ENCODE assay signal across 8 mouse cellular contexts in genomic region chr1:36785238-36785641, GRCm38 (mm10). TPM values are rescaled to one million over a fixed set of nuclear protein-coding genes. Genes with fewer than 3 reads are reported as not detected.
DNase-seq lines count a peak whose midpoint lies in the region; ATAC-seq lines count a peak whose summit lies in the region.

No protein-coding gene starts in this region.

- H3K36me3 ChIP-seq in forebrain, embryonic 12.5 days (replicated peaks), result no peaks in the 10 kb centered on the region
- H3K36me3 ChIP-seq in stomach, embryonic 16.5 days (ENCODE audit: control insufficient read depth, insufficient read depth, low read length), result no peaks in the 10 kb centered on the region

- H3K4me2 ChIP-seq in forebrain, embryonic 12.5 days, result peak overlapping the region; percentile 86
- H3K4me2 ChIP-seq in stomach, embryonic 16.5 days (ENCODE audit: low read depth, low read length), result peak overlapping the region; percentile 99

- peaks cover 12% of the 10 kb centered on the region; the same call in 1 of the 2 replicates for H3K4me1 ChIP-seq in forebrain, embryonic 12.5 days
- H3K4me1 ChIP-seq in stomach, embryonic 16.5 days (ENCODE audit: control insufficient read depth, insufficient read depth, low read length), result peaks cover 9% of the 10 kb centered on the region

- peak; percentile 25 for DNase-seq in ovary, postnatal 36 days (ENCODE audit: low spot score)
- DNase-seq in ovary, postnatal 10 days (ENCODE audit: low spot score), result no peak
- peak; percentile 37 for DNase-seq in cerebellum, adult 8-10 months
- DNase-seq in kidney, postnatal 4 days, result peak; percentile 65 to 74
- DNase-seq in mesoderm, embryonic 11.5 days (ENCODE audit: low read depth, low spot score), result peak; percentile 47
- no peak for DNase-seq in spleen, adult 18-20 months

- ATAC-seq in forebrain, embryonic 12.5 days (ENCODE audit: low FRiP score), result peak; percentile 60
- ATAC-seq in stomach, embryonic 16.5 days (ENCODE audit: insufficient read depth, low FRiP score), result peak; percentile 34; the same call in 1 of the 2 replicates

- H3K27ac ChIP-seq in forebrain, embryonic 12.5 days, result no peak overlapping the region
- no peak overlapping the region for H3K27ac ChIP-seq in stomach, embryonic 16.5 days (ENCODE audit: low read length)

- no peaks in the 10 kb centered on the region for H3K27me3 ChIP-seq in forebrain, embryonic 12.5 days
- no peaks in the 10 kb centered on the region for H3K27me3 ChIP-seq in stomach, embryonic 16.5 days (ENCODE audit: control insufficient read depth, insufficient read depth, low read length)

- 2% methylated on average over 16 of the region's 16 CpGs for WGBS in forebrain, embryonic 12.5 days
- 1% methylated on average over 16 of the region's 16 CpGs for WGBS in stomach, embryonic 16.5 days

- no peaks in the 10 kb centered on the region for H3K9me3 ChIP-seq in forebrain, embryonic 12.5 days
- no peaks in the 10 kb centered on the region; the same call in 1 of the 2 replicates for H3K9me3 ChIP-seq in stomach, embryonic 16.5 days (replicated peaks; ENCODE audit: control insufficient read depth, low read length)

- peak overlapping the region; percentile 63 for H3K9ac ChIP-seq in forebrain, embryonic 12.5 days
- H3K9ac ChIP-seq in stomach, embryonic 16.5 days (ENCODE audit: low read length), result peak overlapping the region; percentile 71

- H3K4me3 ChIP-seq in forebrain, embryonic 12.5 days (replicated peaks), result peak overlapping the region; percentile 43
- H3K4me3 ChIP-seq in stomach, embryonic 16.5 days (replicated peaks; ENCODE audit: low read length), result peak overlapping the region; percentile 55

RNA-seq across cellular contexts. Expression of gene Zap70, which starts 23.6 kb away (rescaled TPM):
- 0.41 and 0.55 TPM in 2 replicates for polyA plus RNA-seq in forebrain, embryonic 12.5 days (2016; fragmentation: Nextera tagmentation; extraction: Ambion mirVana)
- polyA plus RNA-seq in stomach, embryonic 16.5 days (2015; fragmentation: Nextera tagmentation; extraction: Ambion mirVana), result 0.49 and 0.56 TPM in 2 replicates

Comparison
In these comparisons a context has a peak if more than half of its experiments do, and no peak if none do; other contexts are left out.
1. DNase-seq: peak in ovary, postnatal 36 days (single experiment), cerebellum, adult 8-10 months (single experiment), kidney, postnatal 4 days (2 of 2) and mesoderm, embryonic 11.5 days (single experiment); none in ovary, postnatal 10 days (single experiment) and spleen, adult 18-20 months (0 of 2).